Mouse (Mus musculus) ES-E14 (cell line): ENCODE results near the gene Sgta.

ENCODE experiments used
- HCFC1 ChIP-seq: IDR thresholded peaks from 2 replicates; pipeline ENCODE4 v1.6.1; 2012; ENCODE audit warnings: low read length, inconsistent platforms, borderline replicate concordance; ENCODE audit not compliant: insufficient read depth
- MAFK ChIP-seq: IDR thresholded peaks from 2 replicates; pipeline ENCODE4 v1.6.1; 2014; ENCODE audit warnings: mild to moderate bottlenecking, low read depth, low read length, inconsistent platforms; ENCODE audit not compliant: insufficient read depth
- ZC3H11A ChIP-seq: IDR thresholded peaks from 2 replicates; pipeline ENCODE4 v1.6.1; 2012; ENCODE audit warnings: low read depth, mild to moderate bottlenecking, inconsistent platforms, low read length, borderline replicate concordance
- ZNF384 ChIP-seq: IDR thresholded peaks from 2 replicates; pipeline ENCODE4 v1.6.1; 2012; ENCODE audit warnings: low read depth, low read length, inconsistent platforms

GRCm38 (mm10) chr10:81057406-81058130 is 2.4 kb downstream of the Sgta start:
- no peak for TF ChIP-seq MAFK
- TF ChIP-seq HCFC1 = no peak
- TF ChIP-seq ZC3H11A = no peak
- no peak for TF ChIP-seq ZNF384
